Mouse (Mus musculus) neural tube, embryonic 15.5 days (tissue): ENCODE results near the gene Rtn4rl1. TPM values are rescaled to one million over a fixed set of nuclear protein-coding genes. Genes with fewer than 3 reads are reported as not detected.

ENCODE experiments used
- ATAC-seq: fragments of 200-750 bp; cut with Nextera tagmentation; 2 replicates; pipeline ENCODE4 v1.8.0; 2017; ENCODE audit warnings: mild to moderate bottlenecking, moderate TSS enrichment, moderate library complexity; ENCODE audit not compliant: low FRiP score
- H3K27ac ChIP-seq: fragments of 300-500 bp; sonication (generic); replicated peaks from 2 replicates; pipeline ENCODE4 v1.5.1; 2015; ENCODE audit warnings: mild to moderate bottlenecking, inconsistent platforms
- H3K27me3 ChIP-seq: fragments of 300-500 bp; sonication (generic); replicated peaks from 2 replicates; pipeline ENCODE4 v1.6.1; 2015; ENCODE audit warnings: inconsistent platforms
- H3K36me3 ChIP-seq: fragments of 300-500 bp; sonication (generic); 2 replicates; pipeline ENCODE4 v1.6.1; 2015; ENCODE audit warnings: inconsistent platforms
- H3K4me1 ChIP-seq: fragments of 300-500 bp; sonication (generic); 2 replicates; pipeline ENCODE4 v1.6.1; 2015; ENCODE audit warnings: inconsistent platforms
- H3K4me2 ChIP-seq: fragments of 300-500 bp; sonication (generic); 2 replicates; pipeline ENCODE4 v1.6.1; 2015; ENCODE audit warnings: inconsistent platforms, mild to moderate bottlenecking, moderate library complexity
- H3K4me3 ChIP-seq: fragments of 300-500 bp; sonication (generic); replicated peaks from 2 replicates; pipeline ENCODE4 v1.5.1; 2015; ENCODE audit warnings: mild to moderate bottlenecking, inconsistent platforms
- H3K9ac ChIP-seq: fragments of 300-500 bp; sonication (generic); replicated peaks from 2 replicates; pipeline ENCODE4 v1.6.1; 2015; ENCODE audit warnings: mild to moderate bottlenecking, inconsistent platforms
- H3K9me3 ChIP-seq: fragments of 300-500 bp; sonication (generic); replicated peaks from 2 replicates; pipeline ENCODE4 v1.6.1; 2016; ENCODE audit warnings: inconsistent platforms
- WGBS: fragments of 180-500 bp; shearing (Covaris S2); methylation state at CpG from one replicate; pipeline ENCODE4 v1.1.7; 2015; ENCODE audit warnings: mixed read lengths; 5-methylcytosine and 5-hydroxymethylcytosine counted together
- polyA plus RNA-seq: library from polyadenylated mRNA; unstranded; fragments of >200 nt; fragmentation: Nextera tagmentation; extraction: Ambion mirVana; gene quantifications from 2 replicates; pipeline ENCODE4 v1.2.1, GENCODE M21; 2015

The Rtn4rl1 gene
- polyA plus RNA-seq, 1 experiment from 2014 or later: 13.7 TPM

DNA sequence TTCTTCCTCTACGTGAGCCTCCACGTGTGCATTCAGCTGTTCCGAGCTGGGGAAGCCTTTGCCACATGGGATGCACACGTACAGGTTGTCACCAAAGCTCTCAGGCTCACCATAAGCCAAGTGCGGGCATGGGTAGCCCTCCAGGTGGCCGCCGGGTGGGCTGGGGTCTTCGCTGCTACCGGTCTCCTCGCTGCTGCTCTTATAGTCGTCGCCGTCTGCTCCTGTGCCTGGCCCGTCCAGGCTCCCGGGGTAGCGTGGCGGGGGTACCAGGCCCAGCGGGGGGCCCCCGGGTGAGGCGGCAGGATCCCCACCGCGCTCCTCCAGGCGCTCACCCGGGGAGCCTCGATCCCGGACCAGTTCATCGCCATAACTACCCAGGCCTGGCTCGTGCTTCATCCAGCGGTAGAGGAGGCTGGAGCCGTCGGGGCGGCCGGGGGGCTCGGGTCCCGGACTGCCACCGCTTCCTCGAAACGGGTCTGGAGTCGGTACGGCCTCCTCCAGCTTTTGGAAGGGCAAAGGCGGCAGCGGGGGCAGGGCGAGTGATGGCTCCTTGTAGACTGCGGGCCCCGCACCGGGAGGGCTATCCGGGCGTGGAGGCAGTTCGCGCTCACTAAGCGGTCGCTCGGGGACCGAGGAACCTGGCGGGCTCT, 27.3 kb upstream of the Rtn4rl1 start:
- peaks cover 69% of the 10 kb centered on the region for H3K27me3 ChIP-seq
- H3K4me2 ChIP-seq: peak overlapping the region; percentile 99
- H3K4me1 ChIP-seq: peaks cover 68% of the 10 kb centered on the region
- H3K4me3 ChIP-seq: peak overlapping the region; percentile 53
- no peaks in the 10 kb centered on the region for H3K9me3 ChIP-seq
- H3K9ac ChIP-seq: peak overlapping the region; percentile 4; the same call in 1 of the 2 replicates
- no peak for ATAC-seq
- H3K27ac ChIP-seq: no peak overlapping the region
- 7% methylated on average over 55 of the region's 55 CpGs for WGBS
- peaks cover 17% of the 10 kb centered on the region for H3K36me3 ChIP-seq

DNA sequence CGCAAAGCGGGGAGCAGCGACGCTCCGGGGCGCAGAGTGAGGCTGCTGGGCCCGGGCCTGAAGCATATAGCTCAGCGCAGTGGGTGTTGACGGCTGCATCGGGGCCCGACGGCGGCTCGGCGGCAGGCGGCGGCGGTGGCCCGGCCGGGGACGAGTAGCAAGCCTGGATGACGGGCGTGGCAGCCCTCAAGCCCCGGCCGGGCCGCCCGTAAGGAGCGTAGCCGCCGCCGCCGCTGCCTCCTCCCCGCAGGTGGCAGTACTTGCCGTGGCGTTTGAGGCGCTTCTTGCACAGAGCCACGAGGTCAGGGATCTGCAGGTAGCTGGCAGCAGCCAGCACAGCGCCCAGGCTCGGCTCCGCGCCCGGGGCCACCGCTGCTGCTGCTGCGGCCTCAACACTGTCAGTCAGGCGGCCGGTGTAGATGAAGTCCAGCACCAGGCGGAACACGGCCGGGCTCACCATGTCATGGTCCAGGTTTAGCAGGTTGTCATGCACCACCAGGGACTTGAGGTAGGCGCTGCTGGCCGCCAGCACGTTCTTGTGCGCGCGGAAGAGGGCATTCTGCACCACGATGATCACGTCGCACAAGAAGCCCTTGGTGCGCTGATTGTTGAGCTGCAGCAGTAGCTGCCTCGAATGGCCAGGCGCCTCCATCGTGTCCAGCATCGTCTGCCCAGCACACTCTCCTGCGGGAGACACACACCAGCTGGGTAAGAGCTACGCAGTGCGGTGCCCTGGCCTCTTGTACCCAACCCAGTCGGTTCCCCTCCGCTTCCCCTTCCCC, 26.5 kb upstream of the Rtn4rl1 start:
- peaks cover 12% of the 10 kb centered on the region for H3K36me3 ChIP-seq
- ATAC-seq: no peak
- H3K27me3 ChIP-seq: peaks cover 71% of the 10 kb centered on the region
- H3K4me1 ChIP-seq: peaks cover 75% of the 10 kb centered on the region
- peak overlapping the region; percentile 99 for H3K4me2 ChIP-seq
- peak overlapping the region; percentile 53 for H3K4me3 ChIP-seq
- no peaks in the 10 kb centered on the region for H3K9me3 ChIP-seq
- H3K9ac ChIP-seq: peak overlapping the region; percentile 33; the same call in 1 of the 2 replicates
- WGBS: 5% methylated on average over 56 of the region's 68 CpGs
- H3K27ac ChIP-seq: 0 out of 2 replicates have a peak overlapping the region, but pooled peaks have one; percentile 4

DNA sequence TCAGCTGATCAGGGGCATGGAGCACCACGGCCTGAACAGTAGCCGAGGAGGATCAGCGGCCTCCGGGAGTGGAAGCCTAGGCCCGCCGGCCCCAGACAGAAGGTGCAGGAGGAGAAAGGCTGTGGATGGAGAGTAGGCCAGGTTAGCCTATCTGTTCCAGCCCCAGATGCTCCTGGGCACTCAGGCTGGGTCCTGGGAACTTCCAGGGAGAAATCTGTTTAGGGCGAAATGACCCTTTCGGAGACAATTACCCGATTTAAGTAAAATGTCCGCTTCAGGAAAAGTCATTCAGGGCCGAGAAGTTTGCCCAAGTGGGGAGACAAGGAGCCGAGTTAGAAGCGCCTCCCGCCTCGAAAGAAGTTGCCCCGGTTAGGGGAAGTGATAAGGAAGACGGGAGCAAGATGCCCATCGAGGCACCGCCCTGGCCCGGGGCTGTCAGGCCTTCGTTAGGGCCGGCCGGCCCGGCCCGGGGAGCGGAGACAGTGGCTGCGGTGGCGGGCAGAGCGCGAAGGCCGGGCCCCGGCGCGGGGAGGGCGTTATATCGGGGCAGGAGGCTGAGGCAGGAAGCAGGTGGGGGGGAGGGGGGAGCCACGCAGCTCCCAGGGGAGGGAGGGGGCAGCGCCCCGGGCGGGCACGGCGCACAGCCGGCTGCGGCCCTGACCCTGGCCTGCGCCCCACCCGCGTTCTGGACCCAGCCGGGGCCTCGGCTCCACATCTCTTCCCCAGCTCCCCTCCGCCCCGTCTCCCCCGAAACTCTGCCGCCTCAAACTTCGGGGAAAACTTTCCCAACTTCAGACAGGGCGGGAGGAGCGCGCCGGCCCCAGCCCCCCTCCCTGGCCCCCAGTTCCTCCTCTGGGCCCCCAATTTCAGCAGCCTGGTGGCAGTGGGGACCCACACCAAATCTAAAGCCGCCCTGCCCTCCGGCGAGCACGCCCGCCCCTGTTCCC, 25.7 kb upstream of the Rtn4rl1 start:
- H3K9me3 ChIP-seq: no peaks in the 10 kb centered on the region
- H3K27me3 ChIP-seq: peaks cover 62% of the 10 kb centered on the region
- peaks cover 7% of the 10 kb centered on the region for H3K36me3 ChIP-seq
- WGBS: 5% methylated on average over 51 of the region's 63 CpGs
- peak overlapping the region; percentile 53 for H3K4me3 ChIP-seq
- H3K4me1 ChIP-seq: peaks cover 84% of the 10 kb centered on the region
- H3K4me2 ChIP-seq: peak overlapping the region; percentile 99
- H3K9ac ChIP-seq: peak overlapping the region; percentile 61
- ATAC-seq: no peak
- H3K27ac ChIP-seq: peak overlapping the region; percentile 63; the same call in 1 of the 2 replicates

- Histone ChIP-seq H3K27ac (peak overlapping the region; percentile 63), H3K9me3 (no peaks in the 10 kb centered on the region), H3K4me2 (peak overlapping the region; percentile 99), H3K4me1 (peaks cover 90% of the 10 kb centered on the region), H3K36me3 (no peaks in the 10 kb centered on the region), H3K27me3 (peaks cover 54% of the 10 kb centered on the region), H3K9ac (peak overlapping the region; percentile 61), H3K4me3 (peak overlapping the region; percentile 53)
- under 1% methylated on average over 83 of the region's 83 CpGs for WGBS
- ATAC-seq: peak; percentile 16; the same call in 1 of the 2 replicates
These were observed 24.8 kb upstream of the Rtn4rl1 start for GRCm38 (mm10) chr11:75168590-75169361.

GRCm38 (mm10) chr11:75169405-75170080, 24.0 kb upstream of the Rtn4rl1 start, which contains the start of gene Hic1:
Gene Hic1 (minus strand): TSS chr11:75169519.
- ATAC-seq: no peak
- Histone ChIP-seq H3K4me3 (peak within 1 kb of the TSS; percentile 53), H3K4me2 (peak within 1 kb of the TSS; percentile 99), H3K27ac (peak within 1 kb of the TSS; percentile 72), H3K36me3 (no peaks in the 10 kb centered on the region), H3K9ac (peak within 1 kb of the TSS; percentile 61), H3K4me1 (peaks cover 95% of the 10 kb centered on the region), H3K27me3 (peaks cover 46% of the 10 kb centered on the region), H3K9me3 (no peaks in the 10 kb centered on the region)
- WGBS: 7% methylated on average over 23 of the region's 23 CpGs

GRCm38 (mm10) chr11:75170136-75170751, 23.3 kb upstream of the Rtn4rl1 start:
- peaks cover 39% of the 10 kb centered on the region for H3K27me3 ChIP-seq
- H3K4me2 ChIP-seq: peak overlapping the region; percentile 99
- H3K36me3 ChIP-seq: no peaks in the 10 kb centered on the region
- under 1% methylated on average over 38 of the region's 38 CpGs for WGBS
- peak overlapping the region; percentile 53 for H3K4me3 ChIP-seq
- H3K9me3 ChIP-seq: no peaks in the 10 kb centered on the region
- H3K4me1 ChIP-seq: peaks cover 88% of the 10 kb centered on the region
- peak overlapping the region; percentile 39 for H3K9ac ChIP-seq
- peak; percentile 71 for ATAC-seq
- peak overlapping the region; percentile 72 for H3K27ac ChIP-seq

GRCm38 (mm10) chr11:75171186-75171865, 22.3 kb upstream of the Rtn4rl1 start:
- H3K9me3 ChIP-seq: no peaks in the 10 kb centered on the region
- 0 out of 2 replicates have a peak overlapping the region, but pooled peaks have one; percentile 60 for H3K9ac ChIP-seq
- peak overlapping the region; percentile 99 for H3K4me2 ChIP-seq
- peak overlapping the region; percentile 74 for H3K4me3 ChIP-seq
- H3K27me3 ChIP-seq: peaks cover 28% of the 10 kb centered on the region
- no peak for ATAC-seq
- WGBS: 8% methylated on average over 17 of the region's 17 CpGs
- H3K36me3 ChIP-seq: no peaks in the 10 kb centered on the region
- peaks cover 78% of the 10 kb centered on the region for H3K4me1 ChIP-seq
- 0 out of 2 replicates have a peak overlapping the region, but pooled peaks have one; percentile 91 for H3K27ac ChIP-seq

- peak; percentile 10 for ATAC-seq
- Histone ChIP-seq H3K27me3 (peaks cover 17% of the 10 kb centered on the region), H3K4me1 (peaks cover 71% of the 10 kb centered on the region), H3K27ac (peak overlapping the region; percentile 91), H3K36me3 (0 out of 2 replicates have a peak, but pooled peaks cover 1% of the 10 kb centered on the region), H3K4me3 (peak overlapping the region; percentile 74), H3K9ac (peak overlapping the region; percentile 60), H3K4me2 (peak overlapping the region; percentile 99), H3K9me3 (no peaks in the 10 kb centered on the region)
- WGBS: under 1% methylated on average over 73 of the region's 75 CpGs
These were observed 21.2 kb upstream of the Rtn4rl1 start for GRCm38 (mm10) chr11:75172151-75173094.
